Mouse (Mus musculus) gastrocnemius, adult 8-10 months (tissue): ENCODE measurements around the gene Srrd. TPM values are rescaled to one million over a fixed set of nuclear protein-coding genes. Genes with fewer than 3 reads are reported as not detected.

Experiments
- DNase-seq, 2 experiments: peaks; one replicate each; pipeline ENCODE4 v3.0.0; 2022; ENCODE audit warnings: low spot score in 2 of 2
- total RNA-seq, 4 experiments: library from RNA; stranded (reverse); gene quantifications; 2 replicates each; pipeline ENCODE4 v1.2.4; 2022

The Srrd gene
- total RNA-seq, 4 experiments from 2014 or later = 3.8 to 7.2 (median 5.1) TPM

GRCm38 (mm10) chr5:112289819-112290535, 52.9 kb downstream of the Srrd start:
- DNase-seq = peak; percentile 76 to 85

GRCm38 (mm10) chr5:112289236-112289635, 53.6 kb downstream of the Srrd start:
- no peak for DNase-seq

- DNase-seq = no peak
These were observed 54.4 kb downstream of the Srrd start for GRCm38 (mm10) chr5:112288193-112289141.

GRCm38 (mm10) chr5:112287652-112288051, 55.2 kb downstream of the Srrd start:
- no peak for DNase-seq

Other genes with a start within 250 kb of the Srrd start
- gene Cryba4, start 90.5 kb downstream of the Srrd start, total RNA-seq = under 1 TPM in 2 of 4 experiments, not detected in 2; 0.40 to 0.58 TPM
- gene Crybb1, start 87.2 kb downstream of the Srrd start, total RNA-seq = 1 to 10 TPM; 1.2 to 2.7 (median 2.2) TPM
- 10 to 100 TPM; 13.4 to 17.6 (median 16.0) TPM for gene Tpst2, start 66.3 kb downstream of the Srrd start, total RNA-seq
- 10 to 100 TPM; 11.9 to 14.7 (median 14.2) TPM for gene Tfip11, start 16.7 kb downstream of the Srrd start, total RNA-seq
- gene Hps4, start within 50 bp of the Srrd start, total RNA-seq = 1 to 10 TPM; 4.5 to 7.3 (median 5.5) TPM
- gene Gm6583, start 13.0 kb upstream of the Srrd start, total RNA-seq = not detected
- gene Asphd2, start 51.8 kb upstream of the Srrd start, total RNA-seq = under 1 TPM in 3 of 4 experiments, not detected in 1; 0.15 to 0.99 (median 0.20) TPM
- not detected for gene Gm6588, start 106.4 kb upstream of the Srrd start, total RNA-seq
- under 1 TPM in 3 of 4 experiments, not detected in 1; 0.04 to 0.19 (median 0.05) TPM for gene Sez6l, start 234.1 kb upstream of the Srrd start, total RNA-seq